Mouse (Mus musculus) heart, embryonic 14.5 days (tissue): ENCODE data around the gene Tha1. TPM values are rescaled to one million over a fixed set of nuclear protein-coding genes. Genes with fewer than 3 reads are reported as not detected.
A peak's percentile ranks its signal among the peaks of the same experiment; 100 is the strongest.

Experiments
- ATAC-seq: fragments of 200-750 bp; cut with Nextera tagmentation; 2 replicates; pipeline ENCODE4 v1.8.0; 2017; ENCODE audit warnings: low read depth, moderate TSS enrichment; ENCODE audit not compliant: insufficient number of reproducible peaks, insufficient read depth, low FRiP score
- H3K27ac ChIP-seq, 2 experiments: fragments of 200-500 bp in 1 of 2; fragments of 300-500 bp in 1 of 2; sonication (generic) in 1 of 2; replicated peaks in 1 of 2; 2 replicates each; pipeline ENCODE4 v1.5.1; 2012 to 2014; ENCODE audit warnings: low read depth in 2 of 2, low read length in 2 of 2, control low read depth in 1 of 2, mild to moderate bottlenecking in 1 of 2, mixed read lengths in 1 of 2; ENCODE audit not compliant: control insufficient read depth in 1 of 2, insufficient read depth in 1 of 2
- H3K27me3 ChIP-seq: fragments of 300-500 bp; sonication (generic); 2 replicates; pipeline ENCODE4 v1.6.1; 2014; ENCODE audit warnings: mild to moderate bottlenecking, low read length, control low read depth; ENCODE audit not compliant: control insufficient read depth, insufficient read depth
- H3K36me3 ChIP-seq: fragments of 300-500 bp; sonication (generic); 2 replicates; pipeline ENCODE4 v1.6.1; 2014; ENCODE audit warnings: mild to moderate bottlenecking, control low read depth, low read length, mixed read lengths; ENCODE audit not compliant: control insufficient read depth, insufficient read depth
- H3K4me1 ChIP-seq, 2 experiments: fragments of 200-500 bp in 1 of 2; fragments of 300-500 bp in 1 of 2; sonication (generic) in 1 of 2; 2 replicates each; pipeline ENCODE4 v1.6.1; 2012 to 2014; ENCODE audit warnings: low read length in 2 of 2, control low read depth in 1 of 2, mixed read lengths in 1 of 2; ENCODE audit not compliant: control insufficient read depth in 2 of 2, insufficient read depth in 2 of 2
- H3K4me2 ChIP-seq: fragments of 300-500 bp; sonication (generic); 2 replicates; pipeline ENCODE4 v1.6.1; 2014; ENCODE audit warnings: mild to moderate bottlenecking, low read length
- H3K4me3 ChIP-seq, 2 experiments: fragments of 200-500 bp in 1 of 2; fragments of 300-500 bp in 1 of 2; sonication (generic) in 1 of 2; 2 replicates each; pipeline ENCODE4 v1.5.1; 2012 to 2014; ENCODE audit warnings: low read length in 2 of 2, mild to moderate bottlenecking in 2 of 2, control low read depth in 1 of 2, low read depth in 1 of 2, moderate library complexity in 1 of 2; ENCODE audit not compliant: control insufficient read depth in 1 of 2, insufficient read depth in 1 of 2
- H3K9ac ChIP-seq: fragments of 300-500 bp; sonication (generic); 2 replicates; pipeline ENCODE4 v1.6.1; 2014; ENCODE audit warnings: mild to moderate bottlenecking, low read length
- H3K9me3 ChIP-seq: fragments of 300-500 bp; sonication (generic); 2 replicates; pipeline ENCODE4 v1.6.1; 2016; ENCODE audit warnings: low read length, control low read depth; ENCODE audit not compliant: control insufficient read depth
- WGBS: fragments of 180-500 bp; shearing (Covaris S2); extraction: QIAGEN DNeasy Blood & Tissue Kit; methylation state at CpG from one replicate; pipeline ENCODE4 v1.1.7; 2014; 5-methylcytosine and 5-hydroxymethylcytosine counted together
- polyA plus RNA-seq: library from polyadenylated mRNA; unstranded; fragments of >200 nt; fragmentation: Nextera tagmentation; extraction: Ambion mirVana; gene quantifications from 2 replicates; pipeline ENCODE4 v1.2.1, GENCODE M21; 2014

The Tha1 gene
- polyA plus RNA-seq, 1 experiment from 2014 or later: 4.9 TPM

GRCm38 (mm10) chr11:117825333-117826101 lies 47.8 kb downstream of the Tha1 start, which contains the start of the genes Afmid and Tk1:
Gene Afmid, plus strand, starts transcription at chr11:117825924.
Gene Tk1, minus strand, starts transcription at chr11:117826092.
- ATAC-seq: no peak
- H3K36me3 ChIP-seq: peaks cover 35% of the 10 kb centered on the region
- peaks cover 59 to 84% of the 10 kb centered on the region in 2 experiments for H3K4me1 ChIP-seq
- H3K9me3 ChIP-seq: no peaks in the 10 kb centered on the region
- peak within 1 kb of the TSS; percentile 86 for H3K9ac ChIP-seq
- WGBS: under 1% methylated on average over 34 of the region's 34 CpGs
- peak within 1 kb of the TSS; percentile 56 to 71 for H3K4me3 ChIP-seq
- H3K27ac ChIP-seq: peak within 1 kb of the TSS; percentile 83 to 97
- H3K4me2 ChIP-seq: peak within 1 kb of the TSS; percentile 92
- no peaks in the 10 kb centered on the region for H3K27me3 ChIP-seq

GRCm38 (mm10) chr11:117824060-117824969 lies 49.0 kb downstream of the Tha1 start:
- H3K27me3 ChIP-seq: no peaks in the 10 kb centered on the region
- peak; percentile 48; the same call in 1 of the 2 replicates for ATAC-seq
- peaks cover 47% of the 10 kb centered on the region for H3K36me3 ChIP-seq
- H3K4me2 ChIP-seq: peak overlapping the region; percentile 92
- peaks cover 55 to 83% of the 10 kb centered on the region in 2 experiments for H3K4me1 ChIP-seq
- H3K9me3 ChIP-seq: no peaks in the 10 kb centered on the region
- peak overlapping the region; percentile 36 to 97 for H3K27ac ChIP-seq
- WGBS: 9% methylated on average over 23 of the region's 23 CpGs
- peak overlapping the region; percentile 56 to 71 for H3K4me3 ChIP-seq
- peak overlapping the region; percentile 86 for H3K9ac ChIP-seq

GRCm38 (mm10) chr11:117823411-117823810 lies 49.9 kb downstream of the Tha1 start:
- peak overlapping the region; percentile 92 for H3K4me2 ChIP-seq
- H3K9me3 ChIP-seq: no peaks in the 10 kb centered on the region
- ATAC-seq: no peak
- H3K27me3 ChIP-seq: no peaks in the 10 kb centered on the region
- WGBS: 89% methylated on average over 6 of the region's 6 CpGs
- peaks cover 56% of the 10 kb centered on the region for H3K36me3 ChIP-seq
- H3K4me3 ChIP-seq: no peak overlapping the region
- H3K27ac ChIP-seq: peak overlapping the region; percentile 65 to 97
- H3K9ac ChIP-seq: peak overlapping the region; percentile 54
- peaks cover 53 to 79% of the 10 kb centered on the region in 2 experiments for H3K4me1 ChIP-seq

- H3K9ac ChIP-seq: peak overlapping the region; percentile 54
- no peak overlapping the region for H3K4me3 ChIP-seq
- 40% methylated on average over 7 of the region's 7 CpGs for WGBS
- H3K27me3 ChIP-seq: no peaks in the 10 kb centered on the region
- H3K4me2 ChIP-seq: peak overlapping the region; percentile 92
- peak overlapping the region; percentile 65 to 73 for H3K27ac ChIP-seq
- H3K4me1 ChIP-seq: peaks cover 47 to 72% of the 10 kb centered on the region in 2 experiments
- H3K9me3 ChIP-seq: no peaks in the 10 kb centered on the region
- peaks cover 62% of the 10 kb centered on the region for H3K36me3 ChIP-seq
- ATAC-seq: no peak
Measured at GRCm38 (mm10) chr11:117822728-117823241, 50.5 kb downstream of the Tha1 start.

GRCm38 (mm10) chr11:117821868-117822267 lies 51.4 kb downstream of the Tha1 start:
- Histone ChIP-seq H3K4me2 (no peak overlapping the region), H3K36me3 (peaks cover 72% of the 10 kb centered on the region), H3K4me3 (no peak overlapping the region), H3K9ac (0 out of 2 replicates have a peak overlapping the region, but pooled peaks have one; percentile 54), H3K27ac (no peak overlapping the region), H3K27me3 (no peaks in the 10 kb centered on the region), H3K9me3 (no peaks in the 10 kb centered on the region), H3K4me1 (peaks cover 38 to 63% of the 10 kb centered on the region in 2 experiments)
- ATAC-seq: no peak
- WGBS: 91% methylated on average over 9 of the region's 9 CpGs

GRCm38 (mm10) chr11:117820173-117820572 lies 53.1 kb downstream of the Tha1 start:
- H3K4me3 ChIP-seq: no peak overlapping the region
- H3K36me3 ChIP-seq: peaks cover 88% of the 10 kb centered on the region
- no peaks in the 10 kb centered on the region for H3K9me3 ChIP-seq
- no peak for ATAC-seq
- H3K4me2 ChIP-seq: no peak overlapping the region
- H3K9ac ChIP-seq: peak overlapping the region; percentile 53
- peaks cover 30 to 49% of the 10 kb centered on the region in 2 experiments for H3K4me1 ChIP-seq
- WGBS: 93% methylated on average over 7 of the region's 7 CpGs
- H3K27ac ChIP-seq: peak overlapping the region in 1 of 2 experiments; percentile 77; a peak in 2 of 4 replicates
- no peaks in the 10 kb centered on the region for H3K27me3 ChIP-seq

- ATAC-seq: peak; percentile 69
- H3K4me3 ChIP-seq: no peak overlapping the region
- H3K4me1 ChIP-seq: peaks cover 29 to 49% of the 10 kb centered on the region in 2 experiments
- peak overlapping the region; percentile 53; the same call in 1 of the 2 replicates for H3K9ac ChIP-seq
- H3K4me2 ChIP-seq: peak overlapping the region; percentile 19; the same call in 1 of the 2 replicates
- WGBS: 50% methylated on average over 8 of the region's 8 CpGs
- H3K9me3 ChIP-seq: no peaks in the 10 kb centered on the region
- peaks cover 97% of the 10 kb centered on the region for H3K36me3 ChIP-seq
- H3K27ac ChIP-seq: peak overlapping the region; percentile 77 to 89
- H3K27me3 ChIP-seq: no peaks in the 10 kb centered on the region
Measured at GRCm38 (mm10) chr11:117819095-117819494, 54.2 kb downstream of the Tha1 start.
